Mouse (Mus musculus): ENCODE results near the gene Aaas. TPM values are rescaled to one million over a fixed set of nuclear protein-coding genes. Genes with fewer than 3 reads are reported as not detected.
A peak's percentile ranks its signal among the peaks of the same experiment; 100 is the strongest.

Aaas gene
- polyA plus RNA-seq, 1 experiment: not detected

DNA sequence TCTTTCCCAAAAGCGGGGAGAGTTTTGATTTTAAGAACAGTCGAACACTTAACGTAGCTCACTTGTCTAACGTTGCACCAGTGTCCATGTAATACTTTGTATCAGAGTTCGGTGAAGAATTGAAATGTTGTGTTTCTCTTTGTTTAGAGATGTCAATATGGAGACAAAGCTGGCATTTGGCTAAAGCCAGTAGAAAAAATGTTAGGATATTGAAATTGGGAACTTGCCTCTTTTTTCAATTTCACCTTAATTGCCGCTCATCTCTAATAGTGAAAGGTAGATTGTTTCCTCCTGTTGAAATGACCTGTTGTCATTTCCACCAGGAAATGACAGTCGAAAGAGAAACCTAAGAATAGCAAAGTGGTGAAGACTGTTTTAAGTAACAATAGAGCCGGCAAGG is 23.7 kb downstream of the Aaas start:
- H3K4me3 ChIP-seq (ENCODE audit: insufficient read depth, low read depth, low read length): peak overlapping the region; percentile 86
- TF ChIP-seq CTCF (IDR thresholded peaks at IDR 0.05; ENCODE audit: insufficient read depth, low read depth, low read length): no peak
- TF ChIP-seq POLR2A (IDR thresholded peaks at IDR 0.05; ENCODE audit: insufficient read depth, low read depth, low read length): no peak
- H3K27ac ChIP-seq (ENCODE audit: insufficient read depth, low read depth, low read length): no peak overlapping the region
- WGBS: 54% methylated on average over 8 of the region's 8 CpGs
- H3K4me1 ChIP-seq (ENCODE audit: control insufficient read depth, insufficient read depth, low read length): peaks cover 8% of the 10 kb centered on the region

DNA sequence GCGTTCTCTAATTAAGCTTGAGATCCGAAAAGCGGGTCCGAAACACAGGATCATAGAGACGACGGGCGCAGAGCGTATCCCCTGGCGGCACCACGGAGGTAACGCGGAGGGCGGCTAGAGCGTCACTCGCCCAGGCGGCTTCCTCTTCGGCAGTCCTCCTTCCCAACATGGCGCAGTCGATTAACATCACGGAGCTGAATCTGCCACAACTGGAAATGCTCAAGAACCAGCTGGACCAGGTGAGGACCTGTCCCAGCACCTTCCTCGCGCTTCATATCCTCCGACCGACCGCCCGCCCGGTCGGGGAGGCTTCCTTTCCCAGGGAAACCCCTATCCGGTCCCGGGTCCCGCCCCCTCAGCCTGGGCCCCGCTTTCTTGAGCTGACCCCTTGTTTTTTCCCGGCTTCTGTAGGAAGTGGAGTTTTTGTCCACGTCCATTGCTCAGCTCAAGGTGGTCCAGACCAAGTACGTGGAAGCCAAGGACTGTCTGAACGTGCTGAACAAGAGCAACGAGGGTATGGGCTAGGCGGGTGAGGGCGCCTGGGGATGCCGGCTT is 24.5 kb downstream of the Aaas start, which contains the start of gene Pfdn5:
Gene Pfdn5, plus strand, starts transcription at position 95 of the 555 bp plus-strand sequence.
- WGBS: under 1% methylated on average over 40 of the region's 40 CpGs
- Histone ChIP-seq H3K4me3 (ENCODE audit: insufficient read depth, low read depth, low read length) (peak within 1 kb of the TSS; percentile 86), H3K4me1 (ENCODE audit: control insufficient read depth, insufficient read depth, low read length) (peaks cover 5% of the 10 kb centered on the region), H3K27ac (ENCODE audit: insufficient read depth, low read depth, low read length) (peak within 1 kb of the TSS; percentile 63)
- no peak for TF ChIP-seq POLR2A (IDR thresholded peaks at IDR 0.05; ENCODE audit: insufficient read depth, low read depth, low read length)
- no peak for TF ChIP-seq CTCF (IDR thresholded peaks at IDR 0.05; ENCODE audit: insufficient read depth, low read depth, low read length)

DNA sequence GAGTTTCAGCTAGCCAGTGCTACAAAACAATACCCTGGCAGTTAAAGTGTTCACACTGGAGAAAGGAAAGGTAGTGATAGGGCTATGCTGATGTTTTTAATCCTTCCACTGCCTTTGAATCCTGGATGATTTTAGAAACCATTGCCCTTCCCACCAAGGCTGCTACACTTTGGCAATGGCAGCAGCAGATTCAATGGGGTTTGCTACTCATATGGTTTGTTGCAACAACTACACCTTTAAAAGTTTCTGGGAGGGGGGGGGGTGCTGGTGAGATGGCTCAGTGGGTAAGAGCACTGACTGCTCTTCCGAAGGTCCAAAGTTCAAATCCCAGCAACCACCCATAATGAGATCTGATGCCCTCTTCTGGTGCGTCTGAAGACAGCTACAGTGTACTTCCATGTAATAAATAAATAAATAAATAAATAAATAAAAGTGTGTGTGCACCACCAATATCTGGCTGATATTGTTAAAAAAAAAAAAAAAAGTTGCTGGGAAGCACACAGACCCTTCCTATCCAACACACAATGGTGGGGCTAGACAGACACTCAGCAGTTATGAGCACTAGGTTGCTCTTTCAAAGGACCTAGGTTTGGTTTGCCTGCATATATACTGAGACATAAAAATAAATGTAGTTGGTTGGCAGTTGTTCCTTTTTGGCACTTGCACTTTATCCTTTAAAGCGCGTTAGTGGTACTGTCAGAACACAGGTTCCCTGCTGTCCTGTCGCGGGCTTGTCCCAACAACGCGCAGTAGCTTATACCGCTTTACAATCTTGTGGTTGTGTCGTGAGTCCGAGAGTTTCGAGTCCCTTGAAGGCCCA is 25.7 kb downstream of the Aaas start:
- TF ChIP-seq POLR2A (IDR thresholded peaks at IDR 0.05; ENCODE audit: insufficient read depth, low read depth, low read length) (no peak), CTCF (IDR thresholded peaks at IDR 0.05; ENCODE audit: insufficient read depth, low read depth, low read length) (no peak)
- WGBS: 71% methylated on average over 12 of the region's 12 CpGs
- H3K27ac ChIP-seq (ENCODE audit: insufficient read depth, low read depth, low read length): no peak overlapping the region
- no peak overlapping the region for H3K4me3 ChIP-seq (ENCODE audit: insufficient read depth, low read depth, low read length)
- peaks cover 4% of the 10 kb centered on the region for H3K4me1 ChIP-seq (ENCODE audit: control insufficient read depth, insufficient read depth, low read length)

DNA sequence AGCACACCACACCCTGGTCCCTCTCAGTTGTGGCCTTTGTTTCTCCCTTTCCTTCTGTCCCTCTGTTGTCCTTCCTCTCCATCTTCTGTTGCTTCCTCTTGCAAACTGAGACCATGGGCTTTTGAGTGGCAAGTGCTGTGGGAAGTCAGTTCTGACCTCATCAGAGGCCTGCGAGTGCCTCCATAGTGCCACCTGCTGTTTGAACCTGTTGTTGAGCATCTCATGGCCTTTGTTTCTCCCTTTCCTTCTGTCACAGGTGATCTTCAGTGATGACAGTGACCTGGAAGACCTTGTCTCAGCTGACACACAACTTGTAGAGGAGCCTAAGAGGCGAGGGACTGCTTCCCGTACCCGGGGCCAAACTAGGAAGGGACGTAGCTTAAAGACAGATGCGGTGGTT is 34.3 kb downstream of the Aaas start:
- WGBS: 90% methylated on average over 6 of the region's 6 CpGs
- no peak overlapping the region for H3K27ac ChIP-seq (ENCODE audit: insufficient read depth, low read depth, low read length)
- TF ChIP-seq POLR2A (IDR thresholded peaks at IDR 0.05; ENCODE audit: insufficient read depth, low read depth, low read length) (no peak), CTCF (IDR thresholded peaks at IDR 0.05; ENCODE audit: insufficient read depth, low read depth, low read length) (no peak; the same call in 1 of the 2 replicates)
- no peak overlapping the region for H3K4me3 ChIP-seq (ENCODE audit: insufficient read depth, low read depth, low read length)
- H3K4me1 ChIP-seq (ENCODE audit: control insufficient read depth, insufficient read depth, low read length): peaks cover 5% of the 10 kb centered on the region; the same call in 1 of the 2 replicates

DNA sequence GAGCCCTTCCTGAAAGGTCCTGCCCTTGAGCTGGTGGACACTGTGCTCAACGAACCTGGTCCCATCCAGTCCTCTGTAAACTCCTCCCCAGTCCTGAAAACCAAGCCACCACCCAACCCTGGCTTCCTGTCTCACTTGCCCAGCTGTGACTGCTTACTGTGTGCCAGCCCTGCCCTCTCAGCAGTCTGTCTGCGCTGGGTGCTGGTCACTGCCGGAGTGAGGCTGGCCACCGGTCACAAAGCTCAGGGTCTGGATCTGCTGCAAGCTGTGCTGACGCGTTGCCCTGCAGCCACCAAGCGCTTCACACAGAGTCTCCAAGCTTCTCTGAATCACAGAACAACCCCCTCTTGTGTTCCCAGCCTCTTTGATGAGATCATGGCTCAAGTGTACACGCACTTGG is 35.3 kb downstream of the Aaas start:
- H3K4me1 ChIP-seq (ENCODE audit: control insufficient read depth, insufficient read depth, low read length): peaks cover 5% of the 10 kb centered on the region; the same call in 1 of the 2 replicates
- no peak overlapping the region for H3K27ac ChIP-seq (ENCODE audit: insufficient read depth, low read depth, low read length)
- 57% methylated on average over 8 of the region's 8 CpGs for WGBS
- TF ChIP-seq POLR2A (IDR thresholded peaks at IDR 0.05; ENCODE audit: insufficient read depth, low read depth, low read length): no peak
- no peak for TF ChIP-seq CTCF (IDR thresholded peaks at IDR 0.05; ENCODE audit: insufficient read depth, low read depth, low read length)
- no peak overlapping the region for H3K4me3 ChIP-seq (ENCODE audit: insufficient read depth, low read depth, low read length)

DNA sequence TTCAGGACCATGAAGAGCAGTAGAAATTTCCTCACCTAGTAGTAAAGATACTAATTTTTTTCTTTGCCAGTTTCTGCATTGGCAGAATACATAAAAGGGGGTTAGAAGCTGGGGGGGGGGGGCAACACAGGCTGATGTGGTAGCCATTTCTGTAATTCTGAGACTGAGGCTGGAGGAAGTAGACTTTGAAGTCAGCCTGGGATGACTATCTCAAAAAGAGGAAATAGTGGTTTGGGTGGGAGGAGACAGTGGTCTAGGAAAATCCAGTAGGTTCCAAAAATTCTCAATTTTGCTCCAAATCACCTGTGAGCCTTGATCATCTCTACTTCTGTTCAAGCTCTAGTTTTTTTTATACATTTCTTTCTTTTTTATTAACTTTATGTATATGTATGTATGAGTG is 39.1 kb downstream of the Aaas start:
- Histone ChIP-seq H3K4me1 (ENCODE audit: control insufficient read depth, insufficient read depth, low read length) (peaks cover 5% of the 10 kb centered on the region; the same call in 1 of the 2 replicates), H3K27ac (ENCODE audit: insufficient read depth, low read depth, low read length) (no peak overlapping the region), H3K4me3 (ENCODE audit: insufficient read depth, low read depth, low read length) (no peak overlapping the region)
- TF ChIP-seq POLR2A (IDR thresholded peaks at IDR 0.05; ENCODE audit: insufficient read depth, low read depth, low read length) (no peak), CTCF (IDR thresholded peaks at IDR 0.05; ENCODE audit: insufficient read depth, low read depth, low read length) (no peak)

DNA sequence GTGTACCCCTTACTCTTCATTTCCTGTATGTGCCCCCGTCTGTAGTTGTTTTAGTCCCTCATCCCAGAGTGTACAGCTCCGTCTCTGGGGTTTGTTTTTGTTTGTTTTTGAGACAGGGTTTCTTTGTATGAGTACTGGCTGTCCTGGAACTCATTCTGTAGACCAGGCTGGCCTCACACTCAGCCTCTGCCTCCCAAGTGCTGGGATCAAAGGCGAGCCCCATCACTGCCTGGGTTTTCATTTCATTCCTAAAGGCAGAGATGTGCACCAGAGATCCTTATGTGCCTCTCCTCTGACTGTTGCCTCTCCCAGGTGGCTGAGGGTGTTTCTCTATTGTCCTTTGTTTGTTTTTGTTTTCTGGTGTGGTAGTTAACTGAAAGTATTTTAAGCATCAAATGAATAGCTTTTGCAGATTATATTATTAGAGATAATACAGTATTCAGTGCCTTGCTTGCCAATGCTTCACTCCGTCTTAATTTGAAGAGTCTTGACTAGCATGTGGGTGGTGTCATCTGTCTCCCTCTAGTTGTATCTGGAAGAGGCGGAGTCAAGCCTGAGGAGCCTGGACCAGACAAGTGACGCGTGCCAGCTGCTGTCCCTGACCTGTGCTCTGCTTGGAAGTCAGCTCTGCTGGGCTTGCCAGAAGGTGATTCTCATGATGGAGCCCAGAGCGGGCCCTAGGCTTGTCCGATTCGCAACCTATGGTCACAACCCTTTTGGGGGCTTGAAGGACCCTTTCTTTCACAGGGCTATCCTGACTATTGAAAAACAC is 40.3 kb downstream of the Aaas start:
- 89% methylated on average over 10 of the region's 10 CpGs for WGBS

DNA sequence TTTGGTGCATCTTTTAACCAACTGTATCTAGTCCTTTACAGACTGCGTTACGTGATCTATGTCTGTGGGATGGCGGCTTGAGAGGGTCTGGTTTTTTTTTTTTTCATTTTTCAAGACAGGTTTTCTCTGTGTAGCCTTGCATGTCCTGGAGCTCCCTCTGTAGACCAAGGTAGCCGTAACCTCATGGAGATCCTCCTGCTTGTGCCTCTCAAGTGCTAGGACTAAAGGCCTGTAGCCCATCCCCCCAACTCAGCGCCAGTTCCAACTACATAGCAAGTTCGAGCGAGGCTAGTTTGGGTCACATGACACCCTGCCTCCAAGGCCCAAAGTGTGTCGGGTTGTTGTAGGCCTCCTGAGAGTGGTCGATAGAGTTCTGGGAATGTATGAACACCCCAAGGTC is 41.9 kb downstream of the Aaas start:
- no peaks in the 10 kb centered on the region for H3K4me1 ChIP-seq (ENCODE audit: control insufficient read depth, insufficient read depth, low read length)
- 94% methylated on average over 9 of the region's 9 CpGs for WGBS
- no peak for TF ChIP-seq CTCF (IDR thresholded peaks at IDR 0.05; ENCODE audit: insufficient read depth, low read depth, low read length)
- TF ChIP-seq POLR2A (IDR thresholded peaks at IDR 0.05; ENCODE audit: insufficient read depth, low read depth, low read length): no peak

More for the DNA sequence above, 40.3 kb downstream of the Aaas start:
- Histone ChIP-seq H3K27ac (ENCODE audit: insufficient read depth, low read depth, low read length) (no peak overlapping the region), H3K4me1 (ENCODE audit: control insufficient read depth, insufficient read depth, low read length) (peaks cover 2% of the 10 kb centered on the region; the same call in 1 of the 2 replicates), H3K4me3 (ENCODE audit: insufficient read depth, low read depth, low read length) (no peak overlapping the region)
- no peak for TF ChIP-seq POLR2A (IDR thresholded peaks at IDR 0.05; ENCODE audit: insufficient read depth, low read depth, low read length)
- no peak for TF ChIP-seq CTCF (IDR thresholded peaks at IDR 0.05; ENCODE audit: insufficient read depth, low read depth, low read length)

More for the DNA sequence above, 41.9 kb downstream of the Aaas start:
- Histone ChIP-seq H3K27ac (ENCODE audit: insufficient read depth, low read depth, low read length) (no peak overlapping the region), H3K4me3 (ENCODE audit: insufficient read depth, low read depth, low read length) (no peak overlapping the region)

Measured in olfactory bulb, adult 2 months (tissue).